14 mouse cellular contexts compared by ENCODE assay signal in the genomic region with DNA sequence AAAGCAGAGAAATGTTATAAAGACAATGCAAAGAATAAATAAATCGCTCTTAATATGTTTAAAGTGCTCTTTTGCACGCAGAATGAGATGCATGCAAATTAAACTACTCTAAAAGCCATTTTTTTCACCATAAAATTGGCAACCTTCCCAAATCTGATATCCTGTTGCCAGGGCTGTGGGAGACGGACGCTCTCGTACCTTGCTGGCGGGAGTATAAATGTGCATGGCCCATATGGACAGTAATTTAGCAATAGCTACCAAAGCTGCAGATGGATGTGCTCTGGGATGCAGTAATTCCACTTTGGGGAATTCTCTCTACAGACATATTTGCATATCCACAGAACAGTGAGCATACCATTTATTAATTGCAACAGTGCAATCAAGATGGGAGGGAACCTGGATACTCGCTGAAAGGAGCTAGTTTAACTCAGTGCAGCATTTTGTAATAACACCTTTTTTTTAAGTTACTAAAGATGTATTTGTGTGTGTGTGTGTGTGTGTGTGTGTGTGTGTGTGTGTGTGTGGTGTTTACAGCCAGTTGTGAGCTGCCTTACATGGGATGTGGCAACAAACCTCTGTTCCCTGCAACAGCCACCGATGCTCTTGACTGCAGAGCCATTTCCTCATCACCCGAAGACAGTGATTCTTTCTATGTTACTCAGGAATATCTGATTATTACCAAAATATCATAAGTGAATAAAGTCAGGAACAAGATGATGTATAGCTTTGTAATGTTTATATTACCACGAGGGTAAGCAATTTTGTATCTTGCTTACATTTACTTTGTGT.
DNase-seq lines count a peak whose midpoint lies in the region; ATAC-seq lines count a peak whose summit lies in the region.
"Had no signal": no experiment of that assay in that cellular context is flagged by ENCODE, and none has a peak within 500 bp of the region (broad histone marks: within the 10 kb centered on the region; RNA-seq: fewer than 3 reads in every experiment).

No protein-coding gene starts in this region.

- H3K9ac ChIP-seq in forebrain, embryonic 14.5 days (ENCODE audit: low read length) = no peak overlapping the region
- no peak overlapping the region for H3K9ac ChIP-seq in hindbrain, embryonic 13.5 days
- H3K9ac ChIP-seq in midbrain, embryonic 16.5 days (ENCODE audit: low read depth, low read length) = no peak overlapping the region
- H3K9ac ChIP-seq: limb, embryonic 13.5 days had no signal

- DNase-seq in forebrain, embryonic 14.5 days (ENCODE audit: low spot score) = peak; percentile 86
- no peak for DNase-seq in forebrain, embryonic 10.5 days (ENCODE audit: extremely low spot score, low spot score)
- peak; percentile 59 for DNase-seq in brain, adult 2 months (ENCODE audit: low read depth, low spot score)
- no peak for DNase-seq in c-Kit-positive CD71-positive TER-119-positive erythroid progenitor cells, embryonic 14.5 days (ENCODE audit: low spot score)
- DNase-seq: adrenal gland, postnatal 14 days; heart, postnatal 14 days; lung, adult 18-20 months; right cerebral cortex, adult 18-20 months; thymus, postnatal 36 days had no signal

- H3K36me3 ChIP-seq in forebrain, embryonic 14.5 days (ENCODE audit: control insufficient read depth, insufficient read depth, low read length) = no peaks in the 10 kb centered on the region
- H3K36me3 ChIP-seq in forebrain, embryonic 10.5 days (replicated peaks) = no peaks in the 10 kb centered on the region
- H3K36me3 ChIP-seq in hindbrain, embryonic 13.5 days = no peaks in the 10 kb centered on the region
- no peaks in the 10 kb centered on the region for H3K36me3 ChIP-seq in midbrain, embryonic 16.5 days (ENCODE audit: control insufficient read depth, insufficient read depth, low read length)
- H3K36me3 ChIP-seq: limb, embryonic 13.5 days had no signal

- no peak overlapping the region for H3K4me3 ChIP-seq in forebrain, embryonic 14.5 days (ENCODE audit: low read depth, low read length)
- no peak overlapping the region for H3K4me3 ChIP-seq in forebrain, embryonic 10.5 days
- H3K4me3 ChIP-seq in hindbrain, embryonic 13.5 days = no peak overlapping the region
- H3K4me3 ChIP-seq in midbrain, embryonic 16.5 days (ENCODE audit: low read depth, low read length) = no peak overlapping the region
- H3K4me3 ChIP-seq: limb, embryonic 13.5 days had no signal

- WGBS in forebrain, embryonic 14.5 days = 59% methylated on average over 10 of the region's 10 CpGs
- 92% methylated on average over 10 of the region's 10 CpGs for WGBS in forebrain, embryonic 10.5 days
- 42% methylated on average over 10 of the region's 10 CpGs for WGBS in hindbrain, embryonic 13.5 days
- 54% methylated on average over 10 of the region's 10 CpGs for WGBS in midbrain, embryonic 16.5 days

- H3K9me3 ChIP-seq in forebrain, embryonic 14.5 days (replicated peaks; ENCODE audit: control insufficient read depth, low read length) = no peaks in the 10 kb centered on the region
- H3K9me3 ChIP-seq in forebrain, embryonic 10.5 days = no peaks in the 10 kb centered on the region
- no peaks in the 10 kb centered on the region for H3K9me3 ChIP-seq in hindbrain, embryonic 13.5 days
- H3K9me3 ChIP-seq in midbrain, embryonic 16.5 days (replicated peaks; ENCODE audit: control insufficient read depth, low read length, poor library complexity, severe bottlenecking) = no peaks in the 10 kb centered on the region
- H3K9me3 ChIP-seq: limb, embryonic 13.5 days had no signal

- H3K27me3 ChIP-seq in forebrain, embryonic 14.5 days (replicated peaks; ENCODE audit: control insufficient read depth, insufficient read depth, low read length) = no peaks in the 10 kb centered on the region
- H3K27me3 ChIP-seq in forebrain, embryonic 10.5 days (ENCODE audit: poor library complexity, severe bottlenecking) = no peaks in the 10 kb centered on the region
- H3K27me3 ChIP-seq in hindbrain, embryonic 13.5 days = 0 out of 2 replicates have a peak, but pooled peaks cover 3% of the 10 kb centered on the region
- no peaks in the 10 kb centered on the region for H3K27me3 ChIP-seq in midbrain, embryonic 16.5 days (ENCODE audit: control insufficient read depth, insufficient read depth, low read depth, low read length)
- H3K27me3 ChIP-seq: limb, embryonic 13.5 days had no signal

- H3K4me2 ChIP-seq in forebrain, embryonic 14.5 days (ENCODE audit: low read length) = no peak overlapping the region
- no peak overlapping the region for H3K4me2 ChIP-seq in hindbrain, embryonic 13.5 days
- peak overlapping the region; percentile 20; the same call in 1 of the 2 replicates for H3K4me2 ChIP-seq in midbrain, embryonic 16.5 days (ENCODE audit: low read length)
- H3K4me2 ChIP-seq: limb, embryonic 13.5 days had no signal

- H3K4me1 ChIP-seq in forebrain, embryonic 14.5 days (ENCODE audit: control insufficient read depth, insufficient read depth, low read length) = peaks cover 3% of the 10 kb centered on the region; the same call in 1 of the 2 replicates
- peaks cover 12% of the 10 kb centered on the region; the same call in 1 of the 2 replicates for H3K4me1 ChIP-seq in forebrain, embryonic 10.5 days
- peaks cover 45% of the 10 kb centered on the region for H3K4me1 ChIP-seq in hindbrain, embryonic 13.5 days (replicated peaks)
- peaks cover 12% of the 10 kb centered on the region for H3K4me1 ChIP-seq in midbrain, embryonic 16.5 days (ENCODE audit: control insufficient read depth, insufficient read depth, low read length)

- no peak overlapping the region; the same call in 1 of the 2 replicates for H3K27ac ChIP-seq in forebrain, embryonic 14.5 days (ENCODE audit: low read depth, low read length)
- no peak overlapping the region for H3K27ac ChIP-seq in forebrain, embryonic 10.5 days
- no peak overlapping the region for H3K27ac ChIP-seq in hindbrain, embryonic 13.5 days
- no peak overlapping the region for H3K27ac ChIP-seq in midbrain, embryonic 16.5 days (ENCODE audit: low read length)
- H3K27ac ChIP-seq: limb, embryonic 13.5 days had no signal

- ATAC-seq in forebrain, embryonic 14.5 days = peak; percentile 86
- peak; percentile 84 for ATAC-seq in hindbrain, embryonic 13.5 days (ENCODE audit: low FRiP score)
- peak; percentile 31; the same call in 1 of the 2 replicates for ATAC-seq in midbrain, embryonic 16.5 days
- ATAC-seq in CD4-positive, CD25-positive, alpha-beta regulatory T cell, adult 4 months = no peak
- ATAC-seq: intestine, postnatal 0 days had no signal

Comparison
In these comparisons a context has a peak if more than half of its experiments do, and no peak if none do; other contexts are left out.
1. DNase-seq: peak in forebrain, embryonic 14.5 days (single experiment) and brain, adult 2 months (single experiment); none in forebrain, embryonic 10.5 days (single experiment) and c-Kit-positive CD71-positive TER-119-positive erythroid progenitor cells, embryonic 14.5 days (single experiment).